Mouse (Mus musculus): Measurements from ENCODE around the gene Ttc7b.
A peak's percentile ranks its signal among the peaks of the same experiment; 100 is the strongest.

Ttc7b gene

GRCm38 (mm10) chr12:100486232-100486631 is 34.4 kb downstream of the Ttc7b start:
- no peak for DNase-seq (ENCODE audit: low read depth)

DNA sequence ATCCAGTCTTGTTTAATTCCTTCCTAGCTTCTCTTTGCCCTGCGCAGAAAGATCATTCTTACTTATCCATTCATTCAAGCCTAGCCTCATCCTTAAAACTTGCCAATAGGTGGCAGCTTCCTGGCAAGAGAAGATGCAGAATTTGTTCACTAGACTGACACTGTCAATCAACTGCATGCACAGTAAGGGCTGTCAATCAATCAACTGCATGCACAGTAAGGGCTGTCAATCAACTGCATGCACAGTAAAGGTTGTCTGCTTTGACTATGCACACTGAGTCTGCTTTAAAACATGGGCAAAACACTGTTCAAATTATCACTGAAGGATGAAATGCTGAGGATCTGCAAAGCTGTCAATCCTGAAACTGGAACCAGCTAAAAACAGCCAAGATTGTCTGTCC is 37.6 kb downstream of the Ttc7b start:
- DNase-seq (ENCODE audit: low read depth): no peak

DNA sequence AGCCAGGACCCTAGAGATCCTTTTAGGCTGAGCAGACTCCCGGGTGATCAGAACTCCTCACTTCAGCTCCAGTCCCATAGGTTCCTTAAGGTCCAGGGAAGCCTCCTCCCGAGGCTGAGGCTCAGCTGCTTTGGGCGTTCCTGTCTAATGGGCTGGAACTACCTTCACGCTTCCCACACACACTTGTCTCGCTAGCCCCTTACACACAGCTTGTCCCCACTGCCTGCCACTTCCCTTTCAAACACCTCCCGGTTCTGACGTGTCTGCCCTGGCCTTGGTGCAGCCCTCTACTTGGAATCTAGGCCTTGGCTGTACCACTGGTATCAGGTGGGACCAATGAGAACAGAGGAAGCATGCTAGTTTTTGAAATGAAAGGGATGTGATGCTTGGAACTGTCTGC is 38.4 kb downstream of the Ttc7b start:
- DNase-seq (ENCODE audit: low read depth): no peak

GRCm38 (mm10) chr12:100481443-100482026 is 39.1 kb downstream of the Ttc7b start:
- no peak for DNase-seq (ENCODE audit: low read depth)

DNA sequence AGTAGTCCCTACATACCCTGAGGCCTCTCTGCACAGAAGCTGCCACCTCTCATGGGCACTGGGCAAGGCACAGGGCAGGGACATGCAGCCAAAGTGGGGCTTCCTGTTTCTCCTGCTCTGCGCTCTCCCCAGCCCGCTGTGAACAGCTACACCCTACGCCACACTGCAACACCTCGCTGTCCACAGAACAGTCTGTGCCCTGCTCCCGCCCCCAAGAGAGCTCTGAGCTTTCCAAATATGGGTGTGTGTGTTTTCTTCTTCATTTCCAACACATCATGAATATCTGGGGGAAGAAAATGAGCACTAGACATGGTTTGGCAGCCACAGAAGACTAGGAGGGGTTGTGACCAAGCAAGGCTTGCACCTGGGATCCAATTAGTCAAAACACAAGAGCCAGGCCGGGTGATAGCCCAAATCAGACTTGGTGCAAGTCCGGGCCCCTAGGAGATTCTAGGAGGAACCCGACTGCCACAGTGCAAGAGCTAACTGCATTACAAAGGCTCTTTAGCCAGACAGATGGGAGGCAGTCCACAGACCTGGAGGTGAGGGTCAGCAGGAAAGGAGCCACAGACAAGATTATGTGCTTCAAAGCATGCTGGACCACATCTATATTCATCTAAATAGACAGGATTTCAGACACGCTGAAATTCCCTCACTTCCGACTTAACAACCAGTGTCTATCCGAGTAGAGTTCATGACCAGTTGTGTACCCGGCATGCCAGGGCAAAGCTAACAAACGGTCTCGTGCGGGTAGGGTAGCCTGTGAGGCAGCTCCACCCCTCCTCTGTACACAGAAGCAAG is 39.8 kb downstream of the Ttc7b start:
- no peak for DNase-seq (ENCODE audit: low read depth)

DNA sequence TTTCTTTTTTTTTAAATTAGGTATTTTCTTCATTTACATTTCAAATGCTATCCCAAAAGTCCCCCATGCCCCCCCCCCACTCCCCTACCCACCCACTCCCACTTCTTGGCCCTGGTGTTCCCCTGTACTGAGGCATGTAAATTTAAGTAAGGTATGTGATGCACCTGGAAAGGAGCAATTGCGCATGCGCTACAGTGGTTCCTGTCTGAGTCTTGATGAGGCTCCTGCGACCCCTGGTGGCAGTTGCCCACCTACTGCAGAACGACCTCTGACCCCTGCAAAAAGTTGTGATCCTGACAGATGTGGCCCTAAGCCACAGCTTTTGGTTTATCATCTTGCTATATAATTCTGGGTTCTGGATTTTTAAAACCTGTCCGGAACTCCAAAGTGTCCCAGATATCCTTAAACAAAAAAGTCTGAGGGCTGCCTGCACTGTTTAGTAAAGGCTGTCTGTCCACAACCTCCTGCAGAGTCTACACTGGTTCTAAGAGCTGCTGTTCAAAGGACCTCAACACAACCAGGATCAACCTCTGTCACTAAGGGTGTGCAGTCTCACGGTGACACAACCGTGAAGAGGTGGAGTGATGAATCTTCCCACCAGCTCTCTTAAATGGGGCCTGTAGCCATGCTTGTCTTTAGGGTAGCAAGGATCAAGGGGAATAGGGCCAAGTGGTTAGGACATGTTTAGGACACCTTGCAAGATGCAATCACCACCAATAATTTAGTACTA is 40.6 kb downstream of the Ttc7b start:
- DNase-seq (ENCODE audit: low read depth): peak; percentile 95

GRCm38 (mm10) chr12:100479270-100479869 is 41.3 kb downstream of the Ttc7b start:
- DNase-seq (ENCODE audit: low read depth): no peak

GRCm38 (mm10) chr12:100478615-100479014 is 42.0 kb downstream of the Ttc7b start:
- no peak for DNase-seq (ENCODE audit: low read depth)

DNA sequence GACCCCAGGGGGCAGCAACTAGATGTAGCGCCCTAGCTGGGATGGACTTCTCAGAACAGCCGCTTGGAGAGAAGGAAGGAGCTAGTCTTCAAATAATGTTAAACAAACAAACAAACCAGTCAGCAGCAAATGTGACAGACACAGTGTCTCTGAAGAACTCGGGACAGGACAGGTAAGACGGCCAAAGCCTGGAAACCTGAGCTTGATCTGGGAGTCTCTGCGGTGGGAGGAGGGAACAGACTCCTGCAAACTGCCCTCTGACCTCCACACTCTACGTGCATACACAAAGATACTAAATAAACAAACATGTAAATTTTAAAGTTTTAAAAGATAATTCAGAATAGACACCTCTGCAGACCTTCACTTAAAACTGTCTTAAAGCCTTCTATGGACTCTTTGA is 42.5 kb downstream of the Ttc7b start:
- no peak for DNase-seq (ENCODE audit: low read depth)

GRCm38 (mm10) chr12:100477474-100477873 is 43.2 kb downstream of the Ttc7b start:
- DNase-seq (ENCODE audit: low read depth): no peak

GRCm38 (mm10) chr12:100476351-100476750 is 44.3 kb downstream of the Ttc7b start:
- DNase-seq (ENCODE audit: low read depth): no peak

DNA sequence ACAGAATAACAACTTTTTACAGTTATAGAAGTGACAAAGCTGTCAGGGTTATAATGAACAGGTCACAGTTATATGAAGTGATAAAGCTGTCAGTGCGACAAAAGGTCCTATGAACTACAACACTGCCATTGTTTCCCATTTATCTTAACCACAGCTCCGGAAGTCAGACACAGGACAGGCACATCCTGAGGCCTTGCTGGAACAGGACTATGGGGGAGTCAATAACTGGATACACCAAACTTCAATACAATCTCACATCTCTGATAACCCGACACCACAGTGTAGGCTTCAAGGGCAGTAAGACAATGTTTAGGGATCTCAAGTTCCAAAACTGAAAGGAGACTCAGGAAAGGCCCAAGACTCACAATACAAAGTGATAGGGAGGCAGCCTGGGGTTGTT is 45.1 kb downstream of the Ttc7b start:
- DNase-seq (ENCODE audit: low read depth): no peak

DNA sequence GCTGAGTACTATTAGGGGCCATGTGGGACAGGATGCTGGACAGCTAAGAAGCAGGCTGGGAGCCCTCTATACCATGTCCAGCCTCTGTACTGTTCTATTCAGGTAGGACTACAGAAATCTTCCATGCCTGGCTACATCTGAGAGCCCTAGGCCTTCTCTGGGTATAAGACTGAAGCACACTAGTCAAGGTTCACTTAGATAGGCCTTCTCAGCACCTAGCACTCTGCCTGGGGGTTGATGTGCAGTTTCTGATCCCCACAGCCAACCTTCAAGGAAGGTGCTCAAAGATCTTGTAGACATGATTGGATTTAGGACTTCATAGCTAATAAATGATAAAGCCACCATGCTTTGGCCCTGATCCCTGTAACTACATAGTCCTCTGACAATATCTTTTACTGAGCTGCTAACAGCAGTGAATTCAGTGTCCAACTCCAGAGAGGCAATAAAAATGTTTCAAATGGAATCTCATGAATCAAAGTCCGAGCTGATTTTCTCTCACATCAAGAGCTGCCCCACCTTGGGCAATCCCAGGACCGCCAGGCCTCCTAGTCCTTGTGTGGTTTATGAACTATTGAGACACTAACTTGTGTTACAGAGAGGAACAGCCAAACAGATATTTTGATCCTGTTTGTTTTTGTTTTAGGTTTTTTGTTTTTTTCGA is 45.8 kb downstream of the Ttc7b start:
- no peak for DNase-seq (ENCODE audit: low read depth)

- no peak for DNase-seq (ENCODE audit: low read depth)
Measured at GRCm38 (mm10) chr12:100470295-100470694, 50.3 kb downstream of the Ttc7b start.

DNA sequence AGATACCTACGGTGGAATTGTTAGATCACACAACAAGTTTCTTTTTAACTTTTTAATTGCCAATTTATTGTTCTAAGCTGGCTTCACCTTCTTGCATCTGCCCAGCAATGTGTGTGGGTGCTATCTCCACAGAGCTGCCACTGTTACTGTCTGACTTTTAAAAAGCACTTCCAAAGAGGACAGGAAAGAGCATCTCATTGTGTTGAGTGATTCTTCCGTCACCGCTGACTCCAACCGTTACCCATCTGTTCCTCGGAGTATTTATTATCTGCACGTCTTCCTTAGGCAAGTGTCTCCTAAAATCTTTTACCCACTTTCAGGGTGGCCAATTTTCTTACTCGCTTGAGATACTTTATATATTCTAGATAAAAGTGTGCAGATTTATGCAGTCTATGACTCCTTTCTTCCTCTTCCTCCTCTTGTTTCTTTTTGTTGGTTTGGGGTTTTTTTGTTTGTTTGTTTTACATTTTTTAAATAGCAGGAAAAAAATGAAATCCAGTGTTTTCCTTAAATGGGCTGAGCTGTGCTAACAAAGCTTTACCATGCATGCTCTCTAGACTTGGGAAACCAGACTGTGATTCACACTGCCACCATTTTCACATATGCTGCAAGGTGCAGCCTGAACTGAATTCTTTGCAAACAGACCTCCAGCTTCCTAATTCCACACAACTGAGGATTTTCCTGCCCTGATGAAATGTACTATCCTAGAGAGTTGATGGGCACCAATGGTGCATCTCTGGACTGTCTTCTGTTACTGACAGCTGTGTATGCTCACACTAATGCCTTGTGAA is 50.9 kb downstream of the Ttc7b start:
- DNase-seq (ENCODE audit: low read depth): no peak

DNA sequence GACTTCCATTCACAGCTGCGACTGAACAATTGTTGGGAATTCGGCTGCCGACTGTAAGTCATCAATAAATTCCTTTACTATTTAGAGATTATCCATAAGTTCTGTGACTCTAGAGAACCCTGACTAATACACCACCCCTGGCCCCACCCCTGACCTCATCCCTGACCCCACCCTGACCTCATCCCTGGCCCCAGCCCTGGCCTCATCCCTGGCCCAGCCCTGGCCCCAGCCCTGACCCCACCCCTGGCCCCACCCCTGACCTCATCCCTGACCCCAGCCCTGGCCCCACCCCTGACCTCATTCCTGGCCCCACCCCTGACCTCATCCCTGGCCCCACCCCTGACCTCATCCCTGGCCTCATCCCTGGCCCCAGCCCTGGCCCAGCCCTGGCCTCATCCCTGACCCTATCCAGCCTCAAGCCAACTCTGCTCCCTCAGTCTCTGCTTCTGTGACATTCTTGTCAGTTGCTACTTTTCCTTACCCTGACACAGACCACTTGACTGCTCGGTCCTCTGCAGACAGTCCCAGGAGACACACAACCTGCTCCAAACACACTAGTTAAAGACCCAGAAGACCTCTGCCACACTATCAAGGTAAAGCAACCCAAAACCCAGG is 55.4 kb downstream of the Ttc7b start:
- DNase-seq (ENCODE audit: low read depth): no peak

- DNase-seq (ENCODE audit: low read depth): no peak
Measured at GRCm38 (mm10) chr12:100457701-100458100, 62.9 kb downstream of the Ttc7b start.

DNA sequence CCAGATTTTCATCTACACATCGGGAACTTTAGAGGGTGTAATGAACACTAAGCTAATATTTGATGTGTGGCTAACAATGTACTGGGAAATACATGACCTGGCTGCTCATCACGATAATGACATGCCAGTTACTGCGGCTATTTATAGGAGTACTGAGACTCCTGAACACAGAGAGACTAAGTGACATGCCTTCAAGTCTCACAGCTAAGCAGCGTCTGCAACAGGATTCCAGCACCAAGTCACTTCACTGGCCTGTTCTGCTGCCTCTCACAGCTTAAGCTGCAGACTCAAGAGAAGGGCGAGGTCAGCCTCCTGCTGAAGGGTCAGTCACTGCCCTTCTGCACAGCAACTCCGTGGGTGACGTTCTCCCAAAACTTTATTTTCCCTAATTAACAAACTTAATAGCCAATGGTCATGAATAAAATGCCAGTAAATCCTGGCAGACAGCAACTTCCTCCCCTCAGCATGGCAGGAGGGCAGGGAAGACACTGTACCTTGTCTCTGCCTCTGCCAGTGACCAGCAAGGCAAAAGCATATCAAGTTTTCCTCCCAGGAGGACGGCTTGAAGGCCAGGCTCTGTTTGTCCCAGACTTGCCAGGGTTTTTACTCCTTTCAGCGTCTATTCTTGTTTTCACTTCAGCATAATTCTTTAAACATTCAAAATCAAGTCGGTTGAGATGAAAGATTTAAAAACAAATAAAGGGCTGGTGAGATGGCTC is 64.2 kb downstream of the Ttc7b start:
- no peak for DNase-seq (ENCODE audit: low read depth)

DNA sequence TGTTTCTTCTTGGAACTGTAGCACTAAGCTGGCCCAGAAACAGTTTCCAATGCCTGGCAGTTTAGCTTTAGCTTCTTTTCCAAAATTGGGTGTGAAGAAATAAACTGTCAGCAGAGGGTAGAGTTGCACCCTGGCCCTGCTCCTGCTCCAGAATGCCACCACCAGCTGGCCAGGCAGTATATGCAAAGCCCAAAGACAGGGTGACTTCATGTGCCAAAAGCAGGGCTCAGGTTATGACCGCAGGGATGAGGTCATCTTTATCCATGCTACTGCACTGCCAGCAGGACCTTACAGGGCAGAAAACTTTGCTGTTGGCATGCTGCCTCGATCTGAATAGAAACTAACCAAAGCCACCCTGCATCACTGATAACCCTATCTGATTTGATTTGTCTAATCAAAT is 65.2 kb downstream of the Ttc7b start:
- no peak for DNase-seq (ENCODE audit: low read depth)

DNA sequence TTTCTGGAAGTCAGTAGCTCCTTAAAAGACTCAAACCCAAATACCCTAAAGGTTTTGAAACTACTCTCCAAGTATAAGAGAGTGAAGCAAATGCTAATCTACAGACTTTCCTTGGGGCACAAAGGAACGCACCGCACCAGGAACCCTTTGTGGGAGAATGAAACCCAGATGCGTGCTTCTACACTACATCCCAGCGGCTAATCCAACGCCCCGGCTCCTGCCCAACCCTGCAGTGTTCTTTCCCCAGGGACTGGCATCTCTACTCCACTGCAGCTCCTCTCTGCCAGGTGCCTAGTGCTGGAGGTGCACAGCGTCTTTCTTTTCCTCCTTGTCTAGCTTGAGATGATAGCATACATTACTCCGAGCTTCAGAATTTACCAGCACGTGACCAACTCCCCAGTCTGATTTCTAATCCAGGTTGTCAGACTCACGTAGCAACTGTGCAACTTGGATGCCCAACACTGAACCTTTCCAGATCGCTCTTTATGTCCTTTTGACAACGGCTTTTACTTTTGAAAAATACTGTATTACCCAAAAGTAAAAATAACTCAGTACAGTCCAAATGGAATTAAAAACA is 72.8 kb downstream of the Ttc7b start:
- no peak for DNase-seq (ENCODE audit: low read depth)

Data from naive thymus-derived CD4-positive, alpha-beta T cell, adult 2 months (primary cell).